Mouse (Mus musculus): ENCODE measurements around the gene Spz1. TPM values are rescaled to one million over a fixed set of nuclear protein-coding genes. Genes with fewer than 3 reads are reported as not detected.

Gene Spz1
- not detected in 2 replicates for total RNA-seq (2014; rRNA removed; ENCODE audit: low replicate concordance)
- not detected in 2 replicates for polyA plus RNA-seq (2015; fragmentation: Nextera tagmentation; extraction: Ambion mirVana)

- no peak for DNase-seq (ENCODE audit: low spot score)
Measured at GRCm38 (mm10) chr13:92576072-92576471, at the start of gene Spz1. Spz1 (minus strand) TSS chr13:92576172.

GRCm38 (mm10) chr13:92616459-92616858, 40.5 kb upstream of the Spz1 start:
- no peaks in the 10 kb centered on the region for H3K27me3 ChIP-seq (ENCODE audit: control insufficient read depth, insufficient read depth, low read length)
- no peak for DNase-seq (ENCODE audit: low spot score)
- no peak overlapping the region for H3K27ac ChIP-seq (ENCODE audit: low read depth)
- TF ChIP-seq EP300 (IDR thresholded peaks at IDR 0.05; ENCODE audit: low read depth) (no peak), CTCF (IDR thresholded peaks at IDR 0.05; ENCODE audit: low read depth) (no peak)
- H3K4me2 ChIP-seq (ENCODE audit: low read depth, low read length) = no peak overlapping the region
- H3K9me3 ChIP-seq (replicated peaks; ENCODE audit: control insufficient read depth, low read length) = no peaks in the 10 kb centered on the region
- H3K4me3 ChIP-seq (ENCODE audit: low read depth, low read length) = no peak overlapping the region
- no peaks in the 10 kb centered on the region for H3K4me1 ChIP-seq (ENCODE audit: control insufficient read depth, insufficient read depth)
- 84% methylated on average over 8 of the region's 8 CpGs for WGBS
- no peak for ATAC-seq (ENCODE audit: insufficient read depth, low read depth)
- H3K36me3 ChIP-seq (replicated peaks; ENCODE audit: control insufficient read depth, insufficient read depth, low read length) = no peaks in the 10 kb centered on the region
- no peak overlapping the region for H3K9ac ChIP-seq (replicated peaks; ENCODE audit: low read depth, low read length)

More at GRCm38 (mm10) chr13:92576072-92576471, at the start of gene Spz1:
- TF ChIP-seq EP300 (IDR thresholded peaks at IDR 0.05; ENCODE audit: low read depth) = no peak
- TF ChIP-seq CTCF (IDR thresholded peaks at IDR 0.05; ENCODE audit: low read depth) = no peak
- Histone ChIP-seq H3K9me3 (replicated peaks; ENCODE audit: control insufficient read depth, low read length) (no peaks in the 10 kb centered on the region), H3K36me3 (replicated peaks; ENCODE audit: control insufficient read depth, insufficient read depth, low read length) (no peaks in the 10 kb centered on the region), H3K4me3 (ENCODE audit: low read depth, low read length) (no peak within 1 kb of the TSS), H3K9ac (replicated peaks; ENCODE audit: low read depth, low read length) (no peak within 1 kb of the TSS), H3K4me2 (ENCODE audit: low read depth, low read length) (no peak within 1 kb of the TSS), H3K27ac (ENCODE audit: low read depth) (no peak within 1 kb of the TSS), H3K27me3 (ENCODE audit: control insufficient read depth, insufficient read depth, low read length) (no peaks in the 10 kb centered on the region), H3K4me1 (ENCODE audit: control insufficient read depth, insufficient read depth) (peaks cover 9% of the 10 kb centered on the region; the same call in 1 of the 2 replicates)
- ATAC-seq (ENCODE audit: insufficient read depth, low read depth) = no peak

GRCm38 (mm10) chr13:92615201-92615600, 39.2 kb upstream of the Spz1 start:
- H3K27me3 ChIP-seq (ENCODE audit: control insufficient read depth, insufficient read depth, low read length) = no peaks in the 10 kb centered on the region
- ATAC-seq (ENCODE audit: insufficient read depth, low read depth) (no peak), DNase-seq (ENCODE audit: low spot score) (no peak)
- no peak overlapping the region for H3K4me2 ChIP-seq (ENCODE audit: low read depth, low read length)
- H3K4me1 ChIP-seq (ENCODE audit: control insufficient read depth, insufficient read depth) = no peaks in the 10 kb centered on the region
- H3K27ac ChIP-seq (ENCODE audit: low read depth) = no peak overlapping the region
- H3K4me3 ChIP-seq (ENCODE audit: low read depth, low read length) = no peak overlapping the region
- H3K9me3 ChIP-seq (replicated peaks; ENCODE audit: control insufficient read depth, low read length) = no peaks in the 10 kb centered on the region
- WGBS = 81% methylated on average over 5 of the region's 5 CpGs
- TF ChIP-seq CTCF (IDR thresholded peaks at IDR 0.05; ENCODE audit: low read depth) (no peak), EP300 (IDR thresholded peaks at IDR 0.05; ENCODE audit: low read depth) (no peak)
- no peaks in the 10 kb centered on the region for H3K36me3 ChIP-seq (replicated peaks; ENCODE audit: control insufficient read depth, insufficient read depth, low read length)
- no peak overlapping the region for H3K9ac ChIP-seq (replicated peaks; ENCODE audit: low read depth, low read length)

DNA sequence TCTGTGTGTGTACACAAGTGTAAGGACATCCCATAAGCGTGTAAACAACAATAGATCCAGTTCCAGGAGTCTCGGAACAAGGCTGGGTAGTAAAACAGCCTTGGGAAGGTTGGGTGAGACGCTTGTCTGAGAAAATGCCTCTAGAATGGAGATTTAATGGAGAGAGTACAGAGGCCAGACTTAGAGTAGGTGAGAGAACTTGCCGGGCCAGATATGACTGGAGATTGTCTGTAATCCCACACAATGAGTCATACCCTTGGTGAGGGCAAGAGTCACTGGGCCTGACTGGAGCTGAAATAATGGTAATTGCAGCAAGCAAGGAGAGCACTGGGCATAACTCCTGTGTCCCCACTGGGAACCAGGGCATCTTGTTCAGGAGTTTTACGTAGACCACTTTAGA, 37.1 kb upstream of the Spz1 start:
- DNase-seq (ENCODE audit: low spot score) (no peak), ATAC-seq (ENCODE audit: insufficient read depth, low read depth) (no peak)
- H3K27me3 ChIP-seq (ENCODE audit: control insufficient read depth, insufficient read depth, low read length) = no peaks in the 10 kb centered on the region
- no peaks in the 10 kb centered on the region for H3K4me1 ChIP-seq (ENCODE audit: control insufficient read depth, insufficient read depth)
- no peak overlapping the region for H3K4me3 ChIP-seq (ENCODE audit: low read depth, low read length)
- TF ChIP-seq EP300 (IDR thresholded peaks at IDR 0.05; ENCODE audit: low read depth) (no peak), CTCF (IDR thresholded peaks at IDR 0.05; ENCODE audit: low read depth) (no peak)
- 79% methylated on average over 5 of the region's 5 CpGs for WGBS
- no peak overlapping the region for H3K27ac ChIP-seq (ENCODE audit: low read depth)
- H3K36me3 ChIP-seq (replicated peaks; ENCODE audit: control insufficient read depth, insufficient read depth, low read length) = no peaks in the 10 kb centered on the region
- H3K9ac ChIP-seq (replicated peaks; ENCODE audit: low read depth, low read length) = no peak overlapping the region
- H3K4me2 ChIP-seq (ENCODE audit: low read depth, low read length) = 0 out of 2 replicates have a peak overlapping the region, but pooled peaks have one; percentile 84
- no peaks in the 10 kb centered on the region for H3K9me3 ChIP-seq (replicated peaks; ENCODE audit: control insufficient read depth, low read length)

GRCm38 (mm10) chr13:92611917-92612316, 35.9 kb upstream of the Spz1 start:
- H3K9me3 ChIP-seq (replicated peaks; ENCODE audit: control insufficient read depth, low read length) = no peaks in the 10 kb centered on the region
- peak overlapping the region; percentile 84 for H3K4me3 ChIP-seq (ENCODE audit: low read depth, low read length)
- peak overlapping the region; percentile 84 for H3K4me2 ChIP-seq (ENCODE audit: low read depth, low read length)
- TF ChIP-seq CTCF (IDR thresholded peaks at IDR 0.05; ENCODE audit: low read depth) = no peak
- no peak for TF ChIP-seq EP300 (IDR thresholded peaks at IDR 0.05; ENCODE audit: low read depth)
- no peaks in the 10 kb centered on the region for H3K27me3 ChIP-seq (ENCODE audit: control insufficient read depth, insufficient read depth, low read length)
- DNase-seq (ENCODE audit: low spot score) (no peak), ATAC-seq (ENCODE audit: insufficient read depth, low read depth) (no peak)
- WGBS = 25% methylated on average over 7 of the region's 7 CpGs
- peak overlapping the region; percentile 84 for H3K9ac ChIP-seq (replicated peaks; ENCODE audit: low read depth, low read length)
- H3K27ac ChIP-seq (ENCODE audit: low read depth) = no peak overlapping the region
- H3K4me1 ChIP-seq (ENCODE audit: control insufficient read depth, insufficient read depth) = no peaks in the 10 kb centered on the region
- H3K36me3 ChIP-seq (replicated peaks; ENCODE audit: control insufficient read depth, insufficient read depth, low read length) = no peaks in the 10 kb centered on the region

GRCm38 (mm10) chr13:92611254-92611784, 35.3 kb upstream of the Spz1 start:
- H3K27ac ChIP-seq (ENCODE audit: low read depth) = peak overlapping the region; percentile 97
- no peak for TF ChIP-seq CTCF (IDR thresholded peaks at IDR 0.05; ENCODE audit: low read depth)
- TF ChIP-seq EP300 (IDR thresholded peaks at IDR 0.05; ENCODE audit: low read depth) = 0 out of 2 replicates have a peak, but pooled peaks have one; percentile 21
- no peaks in the 10 kb centered on the region for H3K36me3 ChIP-seq (replicated peaks; ENCODE audit: control insufficient read depth, insufficient read depth, low read length)
- peak overlapping the region; percentile 84 for H3K4me2 ChIP-seq (ENCODE audit: low read depth, low read length)
- DNase-seq (ENCODE audit: low spot score) (peak; percentile 45), ATAC-seq (ENCODE audit: insufficient read depth, low read depth) (peak; percentile 43)
- no peaks in the 10 kb centered on the region for H3K4me1 ChIP-seq (ENCODE audit: control insufficient read depth, insufficient read depth)
- no peaks in the 10 kb centered on the region for H3K9me3 ChIP-seq (replicated peaks; ENCODE audit: control insufficient read depth, low read length)
- H3K4me3 ChIP-seq (ENCODE audit: low read depth, low read length) = peak overlapping the region; percentile 84
- peak overlapping the region; percentile 84 for H3K9ac ChIP-seq (replicated peaks; ENCODE audit: low read depth, low read length)
- no peaks in the 10 kb centered on the region for H3K27me3 ChIP-seq (ENCODE audit: control insufficient read depth, insufficient read depth, low read length)
- under 1% methylated on average over 43 of the region's 43 CpGs for WGBS
